Mouse (Mus musculus) right cerebral cortex, postnatal 10 days (tissue): ENCODE data around the gene Gm6993.
A peak's percentile ranks its signal among the peaks of the same experiment; 100 is the strongest.

Source experiments
- DNase-seq, 2 experiments: peaks; one replicate each; pipeline ENCODE4 v3.0.0; 2021; ENCODE audit warnings: low spot score in 2 of 2

Gene Gm6993

GRCm38 (mm10) chr12:31240470-31240869 is at the start of gene Gm6993:
Gene Gm6993, plus strand, starts transcription at chr12:31240770.
- DNase-seq = no peak

GRCm38 (mm10) chr12:31191329-31191954 is 49.1 kb upstream of the Gm6993 start:
- peak; percentile 49 to 52 for DNase-seq

- no peak for DNase-seq
These were observed 38.1 kb upstream of the Gm6993 start for GRCm38 (mm10) chr12:31202509-31202908.

- DNase-seq = no peak
These were observed 36.7 kb upstream of the Gm6993 start for GRCm38 (mm10) chr12:31203746-31204455.

- no peak for DNase-seq
These were observed 35.7 kb upstream of the Gm6993 start for GRCm38 (mm10) chr12:31204898-31205297.

GRCm38 (mm10) chr12:31205983-31206633 is 34.5 kb upstream of the Gm6993 start:
- no peak for DNase-seq

GRCm38 (mm10) chr12:31208766-31209165 is 31.8 kb upstream of the Gm6993 start:
- no peak for DNase-seq

- DNase-seq = peak in 1 of 2 experiments; percentile 31
These were observed 31.2 kb upstream of the Gm6993 start for GRCm38 (mm10) chr12:31209377-31209805.

- DNase-seq = peak; percentile 68 to 70
These were observed 27.0 kb upstream of the Gm6993 start for GRCm38 (mm10) chr12:31213556-31213955.

GRCm38 (mm10) chr12:31215003-31215402 is 25.6 kb upstream of the Gm6993 start:
- DNase-seq = no peak

- DNase-seq = no peak
These were observed 23.3 kb upstream of the Gm6993 start for GRCm38 (mm10) chr12:31217232-31217631.

GRCm38 (mm10) chr12:31218774-31219173 is 21.8 kb upstream of the Gm6993 start:
- no peak for DNase-seq

- no peak for DNase-seq
These were observed 19.0 kb upstream of the Gm6993 start for GRCm38 (mm10) chr12:31221522-31221921.

- no peak for DNase-seq
These were observed 18.3 kb upstream of the Gm6993 start for GRCm38 (mm10) chr12:31222282-31222681.

GRCm38 (mm10) chr12:31222741-31223140 is 17.8 kb upstream of the Gm6993 start:
- DNase-seq = no peak

- no peak for DNase-seq
These were observed 15.1 kb upstream of the Gm6993 start for GRCm38 (mm10) chr12:31225451-31225850.

- no peak for DNase-seq
These were observed 13.4 kb upstream of the Gm6993 start for GRCm38 (mm10) chr12:31227167-31227566.

GRCm38 (mm10) chr12:31228878-31229277 is 11.7 kb upstream of the Gm6993 start:
- no peak for DNase-seq

- no peak for DNase-seq
These were observed 7.9 kb upstream of the Gm6993 start for GRCm38 (mm10) chr12:31232635-31233034.

GRCm38 (mm10) chr12:31235018-31235417 is 5.6 kb upstream of the Gm6993 start:
- no peak for DNase-seq

- peak in 1 of 2 experiments; percentile 40 for DNase-seq
These were observed 3.5 kb upstream of the Gm6993 start for GRCm38 (mm10) chr12:31236861-31237595.

- no peak for DNase-seq
These were observed 1.5 kb upstream of the Gm6993 start for GRCm38 (mm10) chr12:31239031-31239583.
